In the genomic region with DNA sequence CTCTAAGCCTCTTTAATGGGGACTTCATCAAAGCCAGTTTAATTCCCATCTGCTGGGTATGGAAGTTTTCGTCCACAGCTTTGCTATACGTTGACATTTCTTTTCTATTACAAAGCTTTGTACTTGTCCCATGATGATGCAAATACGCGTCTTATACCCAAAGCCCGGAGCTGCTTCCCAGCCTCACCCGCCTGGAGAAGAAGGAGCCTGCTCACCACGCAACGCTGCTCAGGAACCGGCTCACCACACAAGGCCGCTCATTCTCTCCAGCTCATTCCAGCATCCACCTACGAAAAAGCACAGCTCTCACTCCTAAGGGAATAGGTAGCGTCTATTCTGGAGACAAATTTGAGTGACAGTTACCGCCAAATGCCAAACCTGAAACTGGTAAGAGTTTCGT, we compare ENCODE assay signal across 21 mouse cellular contexts.
DNase-seq lines count a peak whose midpoint lies in the region; ATAC-seq and TF ChIP-seq lines count a peak whose summit lies in the region.
"Had no signal": no experiment of that assay in that cellular context is flagged by ENCODE, and none has a peak within 500 bp of the region (broad histone marks: within the 10 kb centered on the region; RNA-seq: fewer than 3 reads in every experiment).

No protein-coding gene starts in this region.

- peak; percentile 64; the same call in 1 of the 2 replicates for ATAC-seq in frontal cortex, adult (ENCODE audit: low TSS enrichment)
- ATAC-seq in midbrain, postnatal 0 days (ENCODE audit: low FRiP score), result no peak
- peak; percentile 55; the same call in 1 of the 2 replicates for ATAC-seq in midbrain, embryonic 11.5 days (ENCODE audit: low FRiP score)
- ATAC-seq in midbrain, embryonic 13.5 days, result no peak
- ATAC-seq: activated CD4-positive, CD25-positive, alpha-beta regulatory T cell, adult 4 months; CD4-positive, CD25-positive, alpha-beta regulatory T cell, adult 4 months; Patski had no signal

- no peak for TF ChIP-seq CTCF in midbrain, postnatal 0 days (IDR thresholded peaks at IDR 0.05)

- H3K4me2 ChIP-seq in midbrain, postnatal 0 days (ENCODE audit: low read depth, low read length, poor library complexity, severe bottlenecking), result no peak overlapping the region
- H3K4me2 ChIP-seq in midbrain, embryonic 11.5 days, result no peak overlapping the region
- H3K4me2 ChIP-seq in midbrain, embryonic 13.5 days (replicated peaks), result no peak overlapping the region

- 60% methylated on average over 14 of the region's 14 CpGs for WGBS in midbrain, embryonic 10.5 days
- 45% methylated on average over 14 of the region's 14 CpGs for WGBS in midbrain, postnatal 0 days
- WGBS in midbrain, embryonic 11.5 days, result 59% methylated on average over 14 of the region's 14 CpGs
- 51% methylated on average over 14 of the region's 14 CpGs for WGBS in midbrain, embryonic 13.5 days

- H3K27me3 ChIP-seq in midbrain, embryonic 10.5 days (ENCODE audit: low read depth, poor library complexity, severe bottlenecking), result peaks cover 6% of the 10 kb centered on the region; the same call in 1 of the 2 replicates
- H3K27me3 ChIP-seq in midbrain, postnatal 0 days (ENCODE audit: insufficient read depth, low read length), result no peaks in the 10 kb centered on the region
- no peaks in the 10 kb centered on the region for H3K27me3 ChIP-seq in midbrain, embryonic 11.5 days (ENCODE audit: control insufficient read depth, insufficient read depth, low read length)
- H3K27me3 ChIP-seq in midbrain, embryonic 13.5 days, result no peaks in the 10 kb centered on the region
- H3K27me3 ChIP-seq: Patski had no signal

- no peak overlapping the region for H3K4me3 ChIP-seq in midbrain, embryonic 10.5 days
- no peak overlapping the region for H3K4me3 ChIP-seq in midbrain, postnatal 0 days (ENCODE audit: low read depth, low read length)
- H3K4me3 ChIP-seq in midbrain, embryonic 11.5 days (ENCODE audit: low read depth, low read length), result no peak overlapping the region
- H3K4me3 ChIP-seq in midbrain, embryonic 13.5 days (replicated peaks), result no peak overlapping the region

- no peaks in the 10 kb centered on the region for H3K9me3 ChIP-seq in midbrain, embryonic 10.5 days (replicated peaks)
- no peaks in the 10 kb centered on the region for H3K9me3 ChIP-seq in midbrain, postnatal 0 days (ENCODE audit: low read length)
- no peaks in the 10 kb centered on the region for H3K9me3 ChIP-seq in midbrain, embryonic 11.5 days (ENCODE audit: control insufficient read depth, low read length)
- no peaks in the 10 kb centered on the region for H3K9me3 ChIP-seq in midbrain, embryonic 13.5 days

- no peak overlapping the region for H3K9ac ChIP-seq in midbrain, postnatal 0 days (replicated peaks; ENCODE audit: low read length, poor library complexity, severe bottlenecking)
- no peak overlapping the region for H3K9ac ChIP-seq in midbrain, embryonic 11.5 days (ENCODE audit: low read length)
- H3K9ac ChIP-seq in midbrain, embryonic 13.5 days (replicated peaks), result no peak overlapping the region

- DNase-seq in frontal cortex, postnatal 10 days (ENCODE audit: low spot score in 2 of 2), result no peak
- peak; percentile 42 for DNase-seq in heart, adult 11 months
- DNase-seq in heart, adult 9 months (ENCODE audit: low spot score in 2 of 2), result no peak
- peak; percentile 15 for DNase-seq in midbrain, embryonic 10.5 days (ENCODE audit: low spot score)
- DNase-seq in midbrain, postnatal 0 days (ENCODE audit: low spot score), result no peak
- no peak for DNase-seq in midbrain, embryonic 11.5 days (ENCODE audit: low spot score, missing footprints)
- DNase-seq: adrenal gland, adult 2 months; adrenal gland, adult 8-10 months; adrenal gland, postnatal 10 days; adrenal gland, postnatal 14 days; adrenal gland, postnatal 25 days; adrenal gland, postnatal 36 days; B cell, adult 2 months; cerebellum, adult 11 months; cerebellum, adult 11-12 months had no signal

- no peak overlapping the region for H3K27ac ChIP-seq in midbrain, embryonic 10.5 days (replicated peaks)
- H3K27ac ChIP-seq in midbrain, postnatal 0 days (ENCODE audit: low read depth, low read length), result no peak overlapping the region
- no peak overlapping the region for H3K27ac ChIP-seq in midbrain, embryonic 11.5 days (ENCODE audit: low read depth, low read length)
- H3K27ac ChIP-seq in midbrain, embryonic 13.5 days, result no peak overlapping the region

- no peaks in the 10 kb centered on the region for H3K36me3 ChIP-seq in midbrain, embryonic 10.5 days
- no peaks in the 10 kb centered on the region for H3K36me3 ChIP-seq in midbrain, postnatal 0 days (ENCODE audit: insufficient read depth, low read length)
- H3K36me3 ChIP-seq in midbrain, embryonic 11.5 days (ENCODE audit: control insufficient read depth, insufficient read depth, low read length), result no peaks in the 10 kb centered on the region
- H3K36me3 ChIP-seq in midbrain, embryonic 13.5 days, result no peaks in the 10 kb centered on the region
- H3K36me3 ChIP-seq: G1E had no signal

- peaks cover 8% of the 10 kb centered on the region for H3K4me1 ChIP-seq in midbrain, embryonic 10.5 days
- H3K4me1 ChIP-seq in midbrain, postnatal 0 days (ENCODE audit: insufficient read depth, low read length), result no peaks in the 10 kb centered on the region
- peaks cover 6% of the 10 kb centered on the region; the same call in 1 of the 2 replicates for H3K4me1 ChIP-seq in midbrain, embryonic 11.5 days (ENCODE audit: control insufficient read depth, insufficient read depth, low read length)
- H3K4me1 ChIP-seq in midbrain, embryonic 13.5 days (replicated peaks), result no peaks in the 10 kb centered on the region

Comparison
In these comparisons a context has a peak if more than half of its experiments do, and no peak if none do; other contexts are left out.
1. ATAC-seq: peak in frontal cortex, adult (single experiment) and midbrain, embryonic 11.5 days (single experiment); none in midbrain, postnatal 0 days (single experiment) and midbrain, embryonic 13.5 days (single experiment).
2. DNase-seq: peak in heart, adult 11 months (single experiment) and midbrain, embryonic 10.5 days (single experiment); none in frontal cortex, postnatal 10 days (0 of 2), heart, adult 9 months (0 of 2), midbrain, postnatal 0 days (single experiment) and midbrain, embryonic 11.5 days (single experiment).